Mouse (Mus musculus) heart, postnatal 25 days (tissue): ENCODE results near the gene Gcnt4. TPM values are rescaled to one million over a fixed set of nuclear protein-coding genes. Genes with fewer than 3 reads are reported as not detected.

Experiments
- DNase-seq: peaks from one replicate; pipeline ENCODE4 v3.0.0; 2022; ENCODE audit warnings: low spot score
- intact Hi-C: fragments of 180-260 bp; cut with DNase I; formaldehyde crosslinking; loops from one replicate; pipeline ENCODE4 v1.15.1; 2025
- total RNA-seq, 2 experiments: library from RNA; stranded (reverse); gene quantifications; 2 replicates each; pipeline ENCODE4 v1.2.3; 2021

Gene Gcnt4
- total RNA-seq, 2 experiments from 2014 or later = 0.10 to 0.11 TPM

GRCm38 (mm10) chr13:96985599-96986275, 61.2 kb downstream of the Gcnt4 start:
- intact Hi-C loops = no loop called here
- no peak for DNase-seq

- no peak for DNase-seq
- intact Hi-C loops = no loop called here
Measured at GRCm38 (mm10) chr13:96989129-96989528, 64.6 kb downstream of the Gcnt4 start.

- intact Hi-C loops = no loop called here
- DNase-seq = no peak
Measured at GRCm38 (mm10) chr13:96990045-96990444, 65.6 kb downstream of the Gcnt4 start.

GRCm38 (mm10) chr13:96990561-96991265, 66.2 kb downstream of the Gcnt4 start:
- intact Hi-C loops = no loop called here
- no peak for DNase-seq

GRCm38 (mm10) chr13:96993291-96993989, 69.0 kb downstream of the Gcnt4 start:
- intact Hi-C loops = no loop called here
- DNase-seq = no peak

GRCm38 (mm10) chr13:96995243-96995642, 70.8 kb downstream of the Gcnt4 start:
- DNase-seq = no peak
- intact Hi-C loops = no loop called here

GRCm38 (mm10) chr13:96997080-96997479, 72.6 kb downstream of the Gcnt4 start:
- DNase-seq = no peak
- intact Hi-C loops = no loop called here

Other genes with a start within 250 kb of the Gcnt4 start
- gene Ankrd31, start 176.4 kb upstream of the Gcnt4 start, total RNA-seq = not detected
- not detected for gene 1700029F12Rik, start 109.7 kb downstream of the Gcnt4 start, total RNA-seq
- under 1 TPM; 0.10 to 0.20 TPM for gene Fam169a, start 142.6 kb downstream of the Gcnt4 start, total RNA-seq
- gene Gm6169, start 174.5 kb downstream of the Gcnt4 start, total RNA-seq = 10 to 100 TPM in 1 of 2 experiments, not detected in 1; 10.5 TPM
- 10 to 100 TPM; 49.0 to 51.3 TPM for gene Gfm2, start 213.2 kb downstream of the Gcnt4 start, total RNA-seq
- gene Nsa2, start 213.2 kb downstream of the Gcnt4 start, total RNA-seq = 10 to 100 TPM; 42.8 to 43.9 TPM